Mouse (Mus musculus) spleen, embryonic (tissue): ENCODE data around the gene Glipr1.
"Not testable (repeated sequence)": the region's sequence is repeated elsewhere in the genome, so short reads cannot be mapped to it uniquely, and the experiment has no call there.

ENCODE experiments used
- CTCF ChIA-PET: fragments of 350-600 bp; sonication (Branson Sonifier 250); formaldehyde crosslinking; loops from one replicate; lab custom pipeline; 2022; lab: Charles Lee

Gene Glipr1

GRCm38 (mm10) chr10:112002544-112003215 lies at the start of gene Glipr1:
Gene Glipr1 (minus strand): TSS chr10:112002631.
- CTCF ChIA-PET, result interaction anchor here (0.6 to 0.7 kb wide), 2 partner anchors 1083 to 1136 kb away, joined by 3 to 8 read pairs; partner anchors contain the start of gene Csrp2

DNA sequence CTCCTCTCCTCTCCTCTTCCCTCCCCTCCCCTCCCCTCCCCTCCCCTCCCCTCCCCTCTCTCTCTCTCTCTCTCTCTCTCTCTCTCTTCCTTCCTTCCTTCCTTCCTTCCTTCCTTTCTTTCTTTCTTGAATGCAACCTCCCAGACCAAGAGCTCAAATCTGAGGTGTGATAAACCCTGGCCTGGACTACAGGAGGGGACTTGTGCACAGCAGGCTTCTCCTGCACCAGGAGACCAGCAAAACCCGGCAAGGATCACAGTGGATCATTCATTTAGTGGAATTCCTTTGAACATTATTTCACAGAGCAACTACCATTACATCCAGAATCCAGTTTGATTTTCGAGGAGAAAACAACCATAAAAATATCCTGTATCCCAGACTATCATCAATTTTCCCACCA lies 49.5 kb upstream of the Glipr1 start:
- CTCF ChIA-PET, result interaction anchor here (0.6 kb wide), 1 partner anchor 39 kb away, joined by 3 read pairs; no protein-coding TSS in a partner anchor

GRCm38 (mm10) chr10:112051220-112051619 lies 48.8 kb upstream of the Glipr1 start:
- CTCF ChIA-PET, result interaction anchor here (0.6 kb wide), 1 partner anchor 904 kb away, joined by 3 read pairs; no protein-coding TSS in a partner anchor

- CTCF ChIA-PET, result not testable (repeated sequence)
These were observed 41.9 kb upstream of the Glipr1 start for GRCm38 (mm10) chr10:112044283-112044682.

GRCm38 (mm10) chr10:112043523-112043922 lies 41.1 kb upstream of the Glipr1 start:
- CTCF ChIA-PET, result not testable (repeated sequence)

GRCm38 (mm10) chr10:112028689-112029088 lies 26.3 kb upstream of the Glipr1 start:
- CTCF ChIA-PET, result not testable (repeated sequence)

- CTCF ChIA-PET, result no interaction called here
These were observed 21.2 kb upstream of the Glipr1 start for GRCm38 (mm10) chr10:112023585-112023984.

- CTCF ChIA-PET, result not testable (repeated sequence)
These were observed 7.1 kb upstream of the Glipr1 start for GRCm38 (mm10) chr10:112009511-112009910.

DNA sequence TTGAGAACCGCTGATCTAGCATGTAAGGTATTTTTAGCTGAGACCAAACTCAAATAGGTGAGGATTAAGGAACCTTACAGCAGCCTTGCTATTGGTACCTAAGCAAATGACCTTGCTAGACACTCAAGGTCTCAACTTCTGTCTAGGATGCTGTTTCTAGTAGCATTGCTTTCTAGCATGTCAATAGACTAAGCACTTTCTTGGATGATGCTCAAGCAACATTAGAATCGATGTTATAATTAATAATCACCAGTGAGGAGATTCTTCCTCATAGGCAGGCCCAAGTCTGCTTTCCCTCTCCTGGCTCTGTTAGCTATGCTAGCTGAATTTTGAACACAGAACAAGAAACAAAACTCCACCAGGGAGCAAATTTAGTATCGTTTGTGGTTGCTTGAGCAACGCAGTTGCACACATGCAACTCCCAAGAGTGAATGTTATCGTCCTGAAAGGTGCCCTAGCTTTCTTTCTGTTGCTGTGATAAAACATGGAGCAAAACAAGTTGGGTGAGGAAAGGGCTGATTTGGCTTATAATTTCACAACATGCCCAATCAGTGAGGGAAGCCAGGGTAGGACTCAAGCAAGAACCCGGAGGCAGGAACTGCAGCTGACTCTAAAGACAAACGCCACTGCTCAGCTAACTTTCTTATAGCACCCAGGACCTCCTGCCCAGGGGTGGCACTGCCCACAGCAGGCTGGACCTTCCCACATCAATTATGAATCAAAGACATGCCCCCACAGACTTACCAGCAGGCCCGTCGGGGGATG lies 493 bp downstream of the Glipr1 start:
- CTCF ChIA-PET, result interaction anchor here (0.6 to 0.7 kb wide), 2 partner anchors 1082 to 1136 kb away, joined by 3 to 8 read pairs; partner anchors contain the start of gene Csrp2

DNA sequence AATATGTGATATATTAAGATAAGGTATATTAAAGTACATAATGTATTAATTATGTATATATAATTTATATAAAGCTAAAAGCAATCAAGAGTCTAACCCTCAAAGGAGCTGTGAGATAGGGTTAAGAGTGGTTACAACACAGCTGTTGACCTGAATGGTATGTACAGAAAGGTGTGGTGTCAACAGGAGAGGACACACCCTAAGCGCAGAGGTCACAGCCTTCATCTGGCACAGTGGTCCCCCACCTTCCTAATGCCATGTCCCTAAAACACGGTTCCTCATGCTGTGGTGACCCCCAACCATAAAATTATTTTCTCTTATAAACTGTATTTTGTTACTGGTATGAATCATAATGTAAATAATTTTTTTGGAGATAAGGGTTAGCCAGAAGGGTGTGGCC lies 1.1 kb downstream of the Glipr1 start:
- CTCF ChIA-PET, result no interaction called here

- CTCF ChIA-PET, result no interaction called here
These were observed 1.9 kb downstream of the Glipr1 start for GRCm38 (mm10) chr10:112000568-112000967.

GRCm38 (mm10) chr10:111999765-112000164 lies 2.7 kb downstream of the Glipr1 start:
- CTCF ChIA-PET, result interaction anchor here (0.7 kb wide), 1 partner anchor 41 kb away, joined by 9 read pairs; no protein-coding TSS in a partner anchor

DNA sequence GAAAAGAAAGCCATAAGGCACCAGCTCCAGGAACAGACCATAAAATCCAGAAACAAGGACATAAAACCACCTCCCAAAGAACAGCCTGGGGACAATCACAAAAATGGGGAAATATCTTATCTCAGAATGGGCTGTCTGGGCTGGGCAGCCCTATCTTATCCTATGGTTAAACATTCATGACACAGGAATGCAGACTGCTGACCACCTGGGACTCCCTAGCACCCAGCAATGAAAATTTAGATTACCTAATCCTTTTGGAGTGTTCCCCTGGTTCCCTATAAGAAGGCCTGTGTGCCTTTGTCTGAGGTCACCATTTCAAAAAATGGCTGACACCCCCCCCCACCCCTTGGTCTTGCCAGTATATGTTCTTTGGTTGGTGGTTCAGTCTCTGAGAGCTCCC lies 4.8 kb downstream of the Glipr1 start:
- CTCF ChIA-PET, result interaction anchor here (0.6 kb wide), 2 partner anchors 24 to 493 kb away, joined by 3 to 6 read pairs; no protein-coding TSS in a partner anchor

- CTCF ChIA-PET, result interaction anchor here (0.6 kb wide), 1 partner anchor 1222 kb away, joined by 3 read pairs; no protein-coding TSS in a partner anchor
These were observed 5.5 kb downstream of the Glipr1 start for GRCm38 (mm10) chr10:111996911-111997347.

DNA sequence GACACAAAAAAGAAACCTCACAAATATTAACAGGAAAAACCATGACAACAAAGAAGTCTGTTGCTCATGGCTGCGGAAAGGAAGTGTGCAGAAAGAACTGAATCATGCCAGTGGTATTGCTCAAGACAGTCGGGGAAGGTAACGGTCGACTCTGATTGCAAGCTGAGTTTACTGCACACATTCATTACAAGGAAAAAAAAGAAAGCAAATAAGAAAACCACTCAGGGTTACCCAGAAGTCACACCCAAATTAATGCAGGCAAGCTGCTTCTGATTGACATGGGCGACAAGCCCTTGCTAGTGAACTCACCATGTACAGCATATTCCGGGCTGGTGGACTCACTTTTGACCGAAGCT lies 5.9 kb downstream of the Glipr1 start:
- CTCF ChIA-PET, result interaction anchor here (0.6 to 0.7 kb wide), 2 partner anchors 757 to 1222 kb away, joined by 3 to 10 read pairs; no protein-coding TSS in a partner anchor

GRCm38 (mm10) chr10:111995803-111996548 lies 6.5 kb downstream of the Glipr1 start:
- CTCF ChIA-PET, result interaction anchor here (0.6 to 0.7 kb wide), 2 partner anchors 23 to 757 kb away, joined by 3 to 10 read pairs; no protein-coding TSS in a partner anchor

GRCm38 (mm10) chr10:111986453-111986852 lies 16.0 kb downstream of the Glipr1 start:
- CTCF ChIA-PET, result no interaction called here

DNA sequence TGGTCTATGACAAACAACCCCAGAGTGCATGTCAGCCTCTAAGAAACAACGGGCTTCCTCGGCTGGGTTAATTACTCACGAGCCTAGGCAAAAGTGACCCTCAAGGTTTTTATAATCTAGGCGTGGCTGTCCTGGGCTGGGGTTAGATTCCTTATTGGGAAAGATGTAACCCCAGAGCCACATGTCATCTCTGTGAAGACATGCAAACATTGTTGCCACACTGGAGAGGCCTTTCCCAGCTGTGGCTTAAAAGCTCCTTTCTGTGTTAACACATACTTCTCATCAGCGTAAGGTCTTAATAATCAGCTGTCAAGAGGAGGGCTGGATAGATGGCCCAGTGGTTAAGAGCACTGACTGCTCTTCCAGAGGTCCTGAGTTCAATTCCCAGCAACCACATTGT lies 19.4 kb downstream of the Glipr1 start:
- CTCF ChIA-PET, result no interaction called here

- CTCF ChIA-PET, result interaction anchor here (0.7 kb wide), 1 partner anchor 129 kb away, joined by 3 read pairs; no protein-coding TSS in a partner anchor
These were observed 24.8 kb downstream of the Glipr1 start for GRCm38 (mm10) chr10:111977584-111977983.

- CTCF ChIA-PET, result interaction anchor here (0.5 kb wide), 1 partner anchor 23 kb away, joined by 3 read pairs; no protein-coding TSS in a partner anchor
These were observed 29.7 kb downstream of the Glipr1 start, which contains the start of gene Krr1 for GRCm38 (mm10) chr10:111972542-111973361. Gene Krr1 (plus strand): TSS chr10:111972664.
